Mouse (Mus musculus) stomach, embryonic 16.5 days (tissue): ENCODE results near the gene Lipc. TPM values are rescaled to one million over a fixed set of nuclear protein-coding genes. Genes with fewer than 3 reads are reported as not detected.

Experiments used
- ATAC-seq: fragments of 200-750 bp; cut with Nextera tagmentation; 2 replicates; pipeline ENCODE4 v1.8.0; 2017; ENCODE audit warnings: moderate number of reproducible peaks, moderate TSS enrichment; ENCODE audit not compliant: insufficient read depth, low FRiP score
- H3K27ac ChIP-seq: fragments of 300-500 bp; sonication (generic); 2 replicates; pipeline ENCODE4 v1.5.1; 2014; ENCODE audit warnings: low read length
- H3K27me3 ChIP-seq: fragments of 300-500 bp; sonication (generic); 2 replicates; pipeline ENCODE4 v1.6.1; 2014; ENCODE audit warnings: low read length, control low read depth, mixed read lengths; ENCODE audit not compliant: control insufficient read depth, insufficient read depth
- H3K36me3 ChIP-seq: fragments of 300-500 bp; sonication (generic); 2 replicates; pipeline ENCODE4 v1.6.1; 2014; ENCODE audit warnings: low read length; ENCODE audit not compliant: control insufficient read depth, insufficient read depth
- H3K4me1 ChIP-seq: fragments of 300-500 bp; sonication (generic); 2 replicates; pipeline ENCODE4 v1.6.1; 2014; ENCODE audit warnings: low read length, control low read depth, mixed read lengths; ENCODE audit not compliant: control insufficient read depth, insufficient read depth
- H3K4me2 ChIP-seq: fragments of 300-500 bp; sonication (generic); 2 replicates; pipeline ENCODE4 v1.6.1; 2014; ENCODE audit warnings: low read depth, low read length, mixed read lengths
- H3K4me3 ChIP-seq: fragments of 300-500 bp; sonication (generic); replicated peaks from 2 replicates; pipeline ENCODE4 v1.5.1; 2014; ENCODE audit warnings: mild to moderate bottlenecking, low read length
- H3K9ac ChIP-seq: fragments of 300-500 bp; sonication (generic); 2 replicates; pipeline ENCODE4 v1.6.1; 2014; ENCODE audit warnings: low read length
- H3K9me3 ChIP-seq: fragments of 300-500 bp; sonication (generic); replicated peaks from 2 replicates; pipeline ENCODE4 v1.6.1; 2016; ENCODE audit warnings: low read length, control low read depth; ENCODE audit not compliant: control insufficient read depth
- WGBS: fragments of 180-500 bp; shearing (Covaris S2); extraction: QIAGEN DNeasy Blood & Tissue Kit; methylation state at CpG from one replicate; pipeline ENCODE4 v1.1.7; 2014; 5-methylcytosine and 5-hydroxymethylcytosine counted together
- polyA plus RNA-seq: library from polyadenylated mRNA; unstranded; fragments of >200 nt; fragmentation: Nextera tagmentation; extraction: Ambion mirVana; gene quantifications from 2 replicates; pipeline ENCODE4 v1.2.1, GENCODE M21; 2015

Gene Lipc
- polyA plus RNA-seq, 1 experiment from 2014 or later: 2.9 TPM

GRCm38 (mm10) chr9:70962781-70963455, 10.9 kb upstream of the Lipc start:
- Histone ChIP-seq H3K4me3 (no peak overlapping the region), H3K9ac (no peak overlapping the region), H3K4me1 (no peaks in the 10 kb centered on the region), H3K9me3 (no peaks in the 10 kb centered on the region), H3K27me3 (no peaks in the 10 kb centered on the region), H3K36me3 (no peaks in the 10 kb centered on the region), H3K4me2 (no peak overlapping the region), H3K27ac (no peak overlapping the region)
- no peak for ATAC-seq
- WGBS: 67% methylated on average over 2 of the region's 2 CpGs

GRCm38 (mm10) chr9:70960301-70960700, 8.3 kb upstream of the Lipc start:
- Histone ChIP-seq H3K27ac (no peak overlapping the region), H3K4me3 (no peak overlapping the region), H3K9ac (no peak overlapping the region), H3K4me2 (no peak overlapping the region), H3K4me1 (no peaks in the 10 kb centered on the region), H3K9me3 (no peaks in the 10 kb centered on the region), H3K27me3 (no peaks in the 10 kb centered on the region), H3K36me3 (no peaks in the 10 kb centered on the region)
- no peak for ATAC-seq
- 88% methylated on average over 5 of the region's 5 CpGs for WGBS

GRCm38 (mm10) chr9:70959866-70960265, 7.8 kb upstream of the Lipc start:
- ATAC-seq: no peak
- no peak overlapping the region for H3K4me3 ChIP-seq
- no peaks in the 10 kb centered on the region for H3K9me3 ChIP-seq
- no peaks in the 10 kb centered on the region for H3K4me1 ChIP-seq
- no peak overlapping the region for H3K9ac ChIP-seq
- H3K27me3 ChIP-seq: no peaks in the 10 kb centered on the region
- WGBS: 75% methylated on average over 5 of the region's 5 CpGs
- no peak overlapping the region for H3K27ac ChIP-seq
- no peak overlapping the region for H3K4me2 ChIP-seq
- no peaks in the 10 kb centered on the region for H3K36me3 ChIP-seq

DNA sequence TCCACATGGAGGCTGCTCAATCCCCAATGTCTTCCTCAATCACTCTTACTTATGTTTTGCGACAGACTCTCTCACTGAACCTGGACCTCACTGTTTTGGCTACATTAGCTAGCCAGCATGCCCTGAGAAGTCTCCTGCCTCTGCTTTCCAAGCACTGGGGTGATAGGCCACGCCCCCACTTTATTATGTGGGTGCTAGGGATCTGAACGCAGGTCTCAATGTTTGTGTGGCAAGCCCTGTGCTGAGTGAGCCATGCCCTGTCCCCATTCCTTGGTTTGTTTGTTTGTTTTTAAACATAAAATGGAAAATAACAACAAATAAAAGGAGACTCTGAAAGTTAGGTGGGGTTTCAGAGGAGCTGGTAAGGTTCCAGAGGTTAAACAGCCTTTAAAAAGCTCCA, 7.4 kb upstream of the Lipc start:
- WGBS: 94% methylated on average over 3 of the region's 3 CpGs
- no peaks in the 10 kb centered on the region for H3K4me1 ChIP-seq

GRCm38 (mm10) chr9:70958381-70958780, 6.4 kb upstream of the Lipc start:
- no peaks in the 10 kb centered on the region for H3K4me1 ChIP-seq
- H3K4me3 ChIP-seq: no peak overlapping the region
- no peaks in the 10 kb centered on the region for H3K27me3 ChIP-seq
- no peak overlapping the region for H3K27ac ChIP-seq
- no peak for ATAC-seq
- H3K9me3 ChIP-seq: no peaks in the 10 kb centered on the region
- H3K36me3 ChIP-seq: no peaks in the 10 kb centered on the region
- WGBS: 53% methylated on average over 5 of the region's 5 CpGs
- H3K4me2 ChIP-seq: no peak overlapping the region
- H3K9ac ChIP-seq: no peak overlapping the region

More for the DNA sequence above, 7.4 kb upstream of the Lipc start:
- no peaks in the 10 kb centered on the region for H3K36me3 ChIP-seq
- H3K9ac ChIP-seq: no peak overlapping the region
- H3K9me3 ChIP-seq: no peaks in the 10 kb centered on the region
- no peak for ATAC-seq
- no peak overlapping the region for H3K27ac ChIP-seq
- no peaks in the 10 kb centered on the region for H3K27me3 ChIP-seq
- H3K4me2 ChIP-seq: no peak overlapping the region
- no peak overlapping the region for H3K4me3 ChIP-seq

- Histone ChIP-seq H3K27me3 (no peaks in the 10 kb centered on the region), H3K4me2 (no peak overlapping the region), H3K4me1 (no peaks in the 10 kb centered on the region), H3K36me3 (no peaks in the 10 kb centered on the region), H3K9ac (no peak overlapping the region), H3K4me3 (no peak overlapping the region), H3K9me3 (no peaks in the 10 kb centered on the region), H3K27ac (no peak overlapping the region)
- 67% methylated on average over 3 of the region's 3 CpGs for WGBS
- no peak for ATAC-seq
These were observed 5.7 kb upstream of the Lipc start for GRCm38 (mm10) chr9:70957717-70958116.

GRCm38 (mm10) chr9:70954226-70954625, 2.2 kb upstream of the Lipc start:
- no peak overlapping the region for H3K4me2 ChIP-seq
- no peaks in the 10 kb centered on the region for H3K4me1 ChIP-seq
- H3K4me3 ChIP-seq: no peak overlapping the region
- no peak overlapping the region for H3K9ac ChIP-seq
- H3K27ac ChIP-seq: no peak overlapping the region
- ATAC-seq: no peak
- H3K27me3 ChIP-seq: no peaks in the 10 kb centered on the region
- H3K36me3 ChIP-seq: no peaks in the 10 kb centered on the region
- WGBS: 82% methylated on average over 3 of the region's 3 CpGs
- no peaks in the 10 kb centered on the region for H3K9me3 ChIP-seq

GRCm38 (mm10) chr9:70949336-70949735, 2.7 kb downstream of the Lipc start:
- H3K4me1 ChIP-seq: no peaks in the 10 kb centered on the region
- H3K36me3 ChIP-seq: no peaks in the 10 kb centered on the region
- H3K9ac ChIP-seq: no peak overlapping the region
- H3K27ac ChIP-seq: no peak overlapping the region
- no peaks in the 10 kb centered on the region for H3K27me3 ChIP-seq
- no peaks in the 10 kb centered on the region for H3K9me3 ChIP-seq
- no peak overlapping the region for H3K4me3 ChIP-seq
- no peak overlapping the region for H3K4me2 ChIP-seq
- 87% methylated on average over 8 of the region's 8 CpGs for WGBS
- ATAC-seq: no peak

GRCm38 (mm10) chr9:70947312-70947711, 4.7 kb downstream of the Lipc start:
- H3K27me3 ChIP-seq: no peaks in the 10 kb centered on the region
- H3K36me3 ChIP-seq: no peaks in the 10 kb centered on the region
- H3K27ac ChIP-seq: no peak overlapping the region
- no peak overlapping the region for H3K9ac ChIP-seq
- no peaks in the 10 kb centered on the region for H3K4me1 ChIP-seq
- ATAC-seq: no peak
- no peak overlapping the region for H3K4me2 ChIP-seq
- 84% methylated on average over 5 of the region's 5 CpGs for WGBS
- no peak overlapping the region for H3K4me3 ChIP-seq
- no peaks in the 10 kb centered on the region for H3K9me3 ChIP-seq
